Mouse (Mus musculus) embryonic fibroblast, embryonic 13.5 days (primary cell): ENCODE measurements at regions not wholly inside any gene's neighbourhood (a gene's known extent, or its start where the extent isn't known, plus 50 kb on each side); places are given as distances from the start of the nearest gene placed in this dataset.

ENCODE experiments used
- CTCF ChIP-seq: IDR thresholded peaks from 2 replicates; pipeline ENCODE4 v1.5.1; 2011; ENCODE audit warnings: mild to moderate bottlenecking, control low read depth, low read length, moderate library complexity, borderline replicate concordance; ENCODE audit not compliant: insufficient read depth
- POLR2A ChIP-seq: IDR thresholded peaks from 2 replicates; pipeline ENCODE4 v1.6.1; 2011; ENCODE audit warnings: low read depth, mild to moderate bottlenecking, control low read depth, low read length, moderate library complexity

- TF ChIP-seq CTCF (no peak), POLR2A (no peak)
Observed at GRCm38 (mm10) chr16:29865075-29865740, 199.0 kb upstream of the Hes1 start.
